Mouse (Mus musculus) small intestine, adult 2 months (tissue): ENCODE data around the gene Coil.

ENCODE experiments used
- CTCF ChIP-seq: fragments of 200-500 bp; IDR thresholded peaks from 2 replicates; pipeline ENCODE4 v1.5.1; 2012; ENCODE audit warnings: low read depth, mild to moderate bottlenecking, control low read depth, inconsistent platforms, low read length, moderate library complexity, mixed read lengths; ENCODE audit not compliant: insufficient replicate concordance, insufficient read length; ENCODE audit errors: extremely low read depth
- POLR2A ChIP-seq: fragments of 200-500 bp; IDR thresholded peaks from 2 replicates; pipeline ENCODE4 v1.6.1; 2012; ENCODE audit warnings: low read depth, mild to moderate bottlenecking, control low read depth, inconsistent platforms, low read length, moderate library complexity

DNA sequence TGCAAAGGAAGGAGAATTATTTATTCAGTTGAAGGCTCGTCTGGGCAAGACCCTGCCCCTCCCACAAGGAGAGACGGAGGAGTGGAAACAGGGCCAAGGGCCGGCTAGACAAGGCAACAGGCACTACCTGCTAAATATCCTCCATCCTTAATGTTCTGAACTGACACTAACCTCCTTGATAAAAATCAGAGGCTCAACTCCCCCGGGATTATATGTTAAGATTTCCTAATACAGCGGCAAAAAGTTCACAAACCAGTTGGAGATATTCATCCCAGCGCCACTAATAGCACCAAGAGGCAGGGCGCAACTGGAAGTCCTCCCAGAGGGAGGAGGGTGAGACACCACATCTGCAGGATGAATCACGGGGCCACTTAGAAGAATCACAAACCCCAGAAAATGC lies 21.2 kb upstream of the Coil start:
- TF ChIP-seq CTCF (no peak), POLR2A (no peak)
